Mouse (Mus musculus) kidney, postnatal 0 days (tissue): Measurements from ENCODE around the gene Msantd3. TPM values are rescaled to one million over a fixed set of nuclear protein-coding genes. Genes with fewer than 3 reads are reported as not detected.

Experiments
- ATAC-seq: fragments of 200-750 bp; cut with Nextera tagmentation; replicated peaks from 2 replicates; pipeline ENCODE4 v1.8.0; 2017; ENCODE audit warnings: low read depth, moderate number of reproducible peaks, moderate TSS enrichment, moderate library complexity; ENCODE audit not compliant: low FRiP score
- DNase-seq: peaks from one replicate; pipeline ENCODE4 v3.0.0-alpha.2; 2016; ENCODE audit warnings: low spot score
- H3K27ac ChIP-seq: fragments of 300-500 bp; sonication (generic); 2 replicates; pipeline ENCODE4 v1.5.1; 2014; ENCODE audit warnings: mild to moderate bottlenecking
- H3K27me3 ChIP-seq: fragments of 300-500 bp; sonication (generic); 2 replicates; pipeline ENCODE4 v1.6.1; 2014; ENCODE audit warnings: low read length, mixed read lengths; ENCODE audit not compliant: insufficient read depth
- H3K36me3 ChIP-seq: fragments of 300-500 bp; sonication (generic); 2 replicates; pipeline ENCODE4 v1.6.1; 2014; ENCODE audit warnings: low read length, mixed read lengths; ENCODE audit not compliant: insufficient read depth
- H3K4me1 ChIP-seq: fragments of 300-500 bp; sonication (generic); replicated peaks from 2 replicates; pipeline ENCODE4 v1.6.1; 2014; ENCODE audit warnings: antibody characterized with exemption, low read length, mixed read lengths; ENCODE audit not compliant: insufficient read depth
- H3K4me2 ChIP-seq: fragments of 300-500 bp; sonication (generic); 2 replicates; pipeline ENCODE4 v1.6.1; 2014; ENCODE audit warnings: mild to moderate bottlenecking, low read length, moderate library complexity, mixed read lengths
- H3K4me3 ChIP-seq: fragments of 300-500 bp; sonication (generic); replicated peaks from 2 replicates; pipeline ENCODE4 v1.5.1; 2014; ENCODE audit warnings: low read depth, low read length
- H3K9ac ChIP-seq: fragments of 300-500 bp; sonication (generic); 2 replicates; pipeline ENCODE4 v1.6.1; 2014; ENCODE audit warnings: low read depth, low read length
- H3K9me3 ChIP-seq: fragments of 300-500 bp; sonication (generic); replicated peaks from 2 replicates; pipeline ENCODE4 v1.6.1; 2016; ENCODE audit warnings: low read length, inconsistent platforms, mixed read lengths
- CTCF ChIP-seq: IDR thresholded peaks from 2 replicates; pipeline ENCODE4 v1.5.1; 2016; ENCODE audit warnings: antibody characterized with exemption, low read depth, mild to moderate bottlenecking, moderate library complexity
- WGBS: fragments of 180-500 bp; shearing (Covaris S2); extraction: QIAGEN DNeasy Blood & Tissue Kit; methylation state at CpG from one replicate; pipeline ENCODE4 v1.1.7; 2014; 5-methylcytosine and 5-hydroxymethylcytosine counted together
- polyA plus RNA-seq: library from polyadenylated mRNA; unstranded; fragments of >200 nt; fragmentation: Nextera tagmentation; extraction: Ambion mirVana; gene quantifications from 2 replicates; pipeline ENCODE4 v1.2.1, GENCODE M21; 2015

The Msantd3 gene
- polyA plus RNA-seq, 1 experiment from 2014 or later, result 30.7 TPM

DNA sequence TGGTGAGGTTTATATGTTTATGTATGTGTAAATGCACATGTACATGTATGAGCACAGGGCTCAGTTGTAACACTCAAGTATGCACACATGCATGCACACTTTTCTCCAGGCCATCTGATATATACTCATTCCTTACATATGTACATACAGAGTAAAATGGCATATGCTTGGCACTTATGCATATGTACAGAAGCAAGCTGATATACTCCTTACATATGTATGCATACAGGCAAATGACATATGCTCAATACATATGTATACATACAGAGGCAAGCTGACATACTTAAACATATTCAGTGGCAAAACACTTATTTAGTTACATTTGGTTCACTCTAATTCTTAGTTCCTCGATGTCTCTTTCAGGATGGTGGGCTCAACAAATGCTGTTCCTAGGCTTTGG is 38.1 kb downstream of the Msantd3 start:
- no peak overlapping the region for H3K4me2 ChIP-seq
- WGBS, result 92% methylated on average over 1 of the region's 1 CpGs
- no peaks in the 10 kb centered on the region for H3K9me3 ChIP-seq
- H3K27me3 ChIP-seq, result no peaks in the 10 kb centered on the region
- H3K4me1 ChIP-seq, result no peaks in the 10 kb centered on the region
- H3K36me3 ChIP-seq, result no peaks in the 10 kb centered on the region
- ATAC-seq, result no peak
- H3K4me3 ChIP-seq, result no peak overlapping the region
- no peak for DNase-seq
- H3K27ac ChIP-seq, result no peak overlapping the region
- TF ChIP-seq CTCF, result no peak
- H3K9ac ChIP-seq, result no peak overlapping the region

DNA sequence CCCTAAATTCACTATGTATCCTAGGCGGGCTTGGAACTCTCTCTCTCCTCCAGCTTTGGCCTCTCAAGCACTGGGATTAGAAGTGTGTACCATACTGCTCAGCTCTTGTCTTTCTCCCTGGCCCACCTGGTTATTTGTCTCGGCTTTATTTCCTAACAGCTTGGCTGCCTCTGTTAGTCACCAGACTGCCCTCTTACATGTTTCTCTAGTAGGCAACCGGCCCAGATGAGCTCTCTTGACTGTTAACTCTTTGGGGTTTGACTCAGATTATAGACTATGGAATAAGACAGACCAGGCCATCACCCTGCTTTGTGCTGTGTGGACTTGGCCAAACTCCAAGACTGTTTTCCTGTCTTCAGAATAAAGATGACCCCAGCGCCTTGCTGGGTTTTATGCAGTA is 38.7 kb downstream of the Msantd3 start:
- Histone ChIP-seq H3K36me3 (no peaks in the 10 kb centered on the region), H3K4me2 (no peak overlapping the region), H3K27me3 (no peaks in the 10 kb centered on the region), H3K9me3 (no peaks in the 10 kb centered on the region), H3K4me3 (no peak overlapping the region), H3K4me1 (no peaks in the 10 kb centered on the region), H3K9ac (no peak overlapping the region), H3K27ac (no peak overlapping the region)
- no peak for DNase-seq
- TF ChIP-seq CTCF, result no peak
- WGBS, result 42% methylated on average over 4 of the region's 4 CpGs
- ATAC-seq, result no peak

DNA sequence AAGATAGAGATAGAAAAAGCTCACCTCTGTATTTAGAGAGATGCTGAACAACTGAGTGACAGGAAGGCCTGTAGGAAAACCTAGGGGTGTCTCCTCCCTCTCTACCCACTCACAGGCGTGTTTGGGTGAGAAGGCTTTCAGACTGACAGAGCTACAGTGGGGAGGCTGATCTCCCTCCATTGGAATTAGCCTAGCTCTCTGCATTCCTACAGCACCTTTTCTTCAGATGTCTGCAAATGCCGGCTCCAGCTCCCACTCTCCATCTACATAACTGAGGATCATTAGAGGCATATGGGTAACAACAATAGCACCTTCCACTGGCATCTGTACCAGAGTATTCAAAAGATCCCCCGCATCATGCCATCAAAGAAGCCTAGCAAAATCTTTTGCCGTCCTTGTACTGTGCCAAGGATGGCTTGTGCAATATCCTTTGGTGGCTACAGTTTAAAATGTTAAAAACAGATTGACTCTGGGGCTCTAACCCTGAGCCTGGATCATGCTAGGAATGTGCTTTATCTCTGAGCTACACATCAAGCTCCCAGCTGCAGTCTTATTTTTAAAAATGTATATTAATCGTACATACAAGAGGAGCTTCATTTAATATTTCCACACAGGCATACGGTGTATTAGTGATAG is 39.9 kb downstream of the Msantd3 start:
- Histone ChIP-seq H3K27me3 (no peaks in the 10 kb centered on the region), H3K4me3 (no peak overlapping the region), H3K4me2 (no peak overlapping the region), H3K9ac (no peak overlapping the region), H3K9me3 (no peaks in the 10 kb centered on the region), H3K36me3 (no peaks in the 10 kb centered on the region), H3K27ac (no peak overlapping the region), H3K4me1 (no peaks in the 10 kb centered on the region)
- no peak for TF ChIP-seq CTCF
- WGBS, result 71% methylated on average over 6 of the region's 6 CpGs
- no peak for DNase-seq
- ATAC-seq, result no peak

GRCm38 (mm10) chr4:48581201-48581600 is 41.5 kb downstream of the Msantd3 start:
- H3K4me2 ChIP-seq, result no peak overlapping the region
- 42% methylated on average over 2 of the region's 2 CpGs for WGBS
- H3K27ac ChIP-seq, result no peak overlapping the region
- no peak overlapping the region for H3K4me3 ChIP-seq
- TF ChIP-seq CTCF, result no peak
- no peaks in the 10 kb centered on the region for H3K36me3 ChIP-seq
- H3K9ac ChIP-seq, result no peak overlapping the region
- no peaks in the 10 kb centered on the region for H3K27me3 ChIP-seq
- no peaks in the 10 kb centered on the region for H3K9me3 ChIP-seq
- ATAC-seq (no peak), DNase-seq (no peak)
- H3K4me1 ChIP-seq, result no peaks in the 10 kb centered on the region

- no peak for DNase-seq
- no peak for ATAC-seq
- WGBS, result 85% methylated on average over 2 of the region's 3 CpGs
- no peaks in the 10 kb centered on the region for H3K36me3 ChIP-seq
- H3K4me3 ChIP-seq, result no peak overlapping the region
- no peak for TF ChIP-seq CTCF
- no peak overlapping the region for H3K27ac ChIP-seq
- H3K4me2 ChIP-seq, result no peak overlapping the region
- H3K4me1 ChIP-seq, result no peaks in the 10 kb centered on the region
- no peaks in the 10 kb centered on the region for H3K27me3 ChIP-seq
- H3K9ac ChIP-seq, result no peak overlapping the region
- H3K9me3 ChIP-seq, result no peaks in the 10 kb centered on the region
Observed at GRCm38 (mm10) chr4:48581993-48582392, 42.3 kb downstream of the Msantd3 start.

- H3K4me3 ChIP-seq, result no peak overlapping the region
- H3K4me1 ChIP-seq, result no peaks in the 10 kb centered on the region
- H3K9me3 ChIP-seq, result no peaks in the 10 kb centered on the region
- H3K36me3 ChIP-seq, result no peaks in the 10 kb centered on the region
- WGBS, result 66% methylated on average over 2 of the region's 2 CpGs
- TF ChIP-seq CTCF, result no peak
- no peak for ATAC-seq
- DNase-seq, result no peak
- H3K27ac ChIP-seq, result no peak overlapping the region
- H3K27me3 ChIP-seq, result no peaks in the 10 kb centered on the region
- no peak overlapping the region for H3K9ac ChIP-seq
- no peak overlapping the region for H3K4me2 ChIP-seq
Observed at GRCm38 (mm10) chr4:48582941-48583340, 43.2 kb downstream of the Msantd3 start.
